Mouse (Mus musculus) heart, embryonic 11.5 days (tissue): ENCODE results near the gene Ppard. TPM values are rescaled to one million over a fixed set of nuclear protein-coding genes. Genes with fewer than 3 reads are reported as not detected.

Experiments
- ATAC-seq: fragments of 200-750 bp; cut with Nextera tagmentation; replicated peaks from 2 replicates; pipeline ENCODE4 v1.8.0; 2017; ENCODE audit warnings: moderate library complexity; ENCODE audit not compliant: insufficient number of reproducible peaks, low FRiP score, low TSS enrichment
- H3K27ac ChIP-seq: fragments of 300-500 bp; sonication (generic); 2 replicates; pipeline ENCODE4 v1.5.1; 2014; ENCODE audit warnings: mild to moderate bottlenecking, low read depth, low read length
- H3K27me3 ChIP-seq: fragments of 300-500 bp; sonication (generic); 2 replicates; pipeline ENCODE4 v1.6.1; 2014; ENCODE audit warnings: mild to moderate bottlenecking, low read length, mixed read lengths; ENCODE audit not compliant: control insufficient read depth, insufficient read depth
- H3K36me3 ChIP-seq: fragments of 300-500 bp; sonication (generic); 2 replicates; pipeline ENCODE4 v1.6.1; 2014; ENCODE audit warnings: mild to moderate bottlenecking, low read length, moderate library complexity, mixed read lengths; ENCODE audit not compliant: control insufficient read depth, insufficient read depth
- H3K4me1 ChIP-seq: fragments of 300-500 bp; sonication (generic); 2 replicates; pipeline ENCODE4 v1.6.1; 2014; ENCODE audit warnings: low read length; ENCODE audit not compliant: control insufficient read depth, insufficient read depth
- H3K4me2 ChIP-seq: fragments of 300-500 bp; sonication (generic); 2 replicates; pipeline ENCODE4 v1.6.1; 2014; ENCODE audit warnings: mild to moderate bottlenecking, moderate library complexity
- H3K4me3 ChIP-seq: fragments of 300-500 bp; sonication (generic); 2 replicates; pipeline ENCODE4 v1.5.1; 2014; ENCODE audit warnings: low read depth, low read length
- H3K9ac ChIP-seq: fragments of 300-500 bp; sonication (generic); 2 replicates; pipeline ENCODE4 v1.6.1; 2014; ENCODE audit warnings: mild to moderate bottlenecking, low read depth, low read length, moderate library complexity
- H3K9me3 ChIP-seq: fragments of 300-500 bp; sonication (generic); replicated peaks from 2 replicates; pipeline ENCODE4 v1.6.1; 2016; ENCODE audit warnings: low read length; ENCODE audit not compliant: control insufficient read depth
- WGBS: fragments of 180-500 bp; shearing (Covaris S2); extraction: QIAGEN DNeasy Blood & Tissue Kit; methylation state at CpG from one replicate; pipeline ENCODE4 v1.1.7; 2014; ENCODE audit not compliant: insufficient replicate concordance; 5-methylcytosine and 5-hydroxymethylcytosine counted together
- polyA plus RNA-seq: library from polyadenylated mRNA; unstranded; fragments of >200 nt; fragmentation: Nextera tagmentation; extraction: Ambion mirVana; gene quantifications from 2 replicates; pipeline ENCODE4 v1.2.1, GENCODE M21; 2014

Ppard gene
- polyA plus RNA-seq, 1 experiment from 2014 or later, result 2.0 TPM

- 22% methylated on average over 17 of the region's 17 CpGs for WGBS
- peak overlapping the region; percentile 82 for H3K4me3 ChIP-seq
- H3K27me3 ChIP-seq, result no peaks in the 10 kb centered on the region
- peaks cover 4% of the 10 kb centered on the region; the same call in 1 of the 2 replicates for H3K36me3 ChIP-seq
- peak overlapping the region; percentile 84; the same call in 1 of the 2 replicates for H3K9ac ChIP-seq
- peak overlapping the region; percentile 89 for H3K4me2 ChIP-seq
- H3K4me1 ChIP-seq, result peaks cover 7% of the 10 kb centered on the region
- H3K27ac ChIP-seq, result no peak overlapping the region; the same call in 1 of the 2 replicates
- ATAC-seq, result no peak
- H3K9me3 ChIP-seq, result no peaks in the 10 kb centered on the region
Measured at GRCm38 (mm10) chr17:28312232-28313211, 80.0 kb downstream of the Ppard start.

GRCm38 (mm10) chr17:28313212-28313879 is 80.8 kb downstream of the Ppard start, which contains the start of gene Fance:
TSS of gene Fance (plus strand) at chr17:28313519.
- H3K36me3 ChIP-seq, result peaks cover 8% of the 10 kb centered on the region
- no peaks in the 10 kb centered on the region for H3K9me3 ChIP-seq
- H3K27ac ChIP-seq, result peak within 1 kb of the TSS; percentile 88
- WGBS, result under 1% methylated on average over 64 of the region's 69 CpGs
- peaks cover 7% of the 10 kb centered on the region for H3K4me1 ChIP-seq
- no peaks in the 10 kb centered on the region for H3K27me3 ChIP-seq
- peak; percentile 93 for ATAC-seq
- H3K9ac ChIP-seq, result peak within 1 kb of the TSS; percentile 84
- H3K4me2 ChIP-seq, result peak within 1 kb of the TSS; percentile 89
- peak within 1 kb of the TSS; percentile 82 for H3K4me3 ChIP-seq

- Histone ChIP-seq H3K27ac (peak overlapping the region; percentile 88), H3K36me3 (peaks cover 9% of the 10 kb centered on the region), H3K27me3 (no peaks in the 10 kb centered on the region), H3K9ac (peak overlapping the region; percentile 84), H3K9me3 (no peaks in the 10 kb centered on the region), H3K4me2 (peak overlapping the region; percentile 89), H3K4me3 (peak overlapping the region; percentile 82), H3K4me1 (peaks cover 7% of the 10 kb centered on the region)
- ATAC-seq, result no peak
- 3% methylated on average over 11 of the region's 11 CpGs for WGBS
Measured at GRCm38 (mm10) chr17:28313880-28314225, 81.4 kb downstream of the Ppard start.

- Histone ChIP-seq H3K4me1 (peaks cover 7% of the 10 kb centered on the region), H3K9ac (no peak overlapping the region), H3K27ac (no peak overlapping the region), H3K36me3 (peaks cover 9% of the 10 kb centered on the region), H3K4me2 (no peak overlapping the region), H3K27me3 (no peaks in the 10 kb centered on the region), H3K9me3 (no peaks in the 10 kb centered on the region), H3K4me3 (no peak overlapping the region)
- 88% methylated on average over 20 of the region's 20 CpGs for WGBS
- no peak for ATAC-seq
Measured at GRCm38 (mm10) chr17:28315611-28316160, 83.2 kb downstream of the Ppard start.

GRCm38 (mm10) chr17:28316476-28316875 is 84.0 kb downstream of the Ppard start:
- H3K9me3 ChIP-seq, result no peaks in the 10 kb centered on the region
- H3K27me3 ChIP-seq, result no peaks in the 10 kb centered on the region
- H3K4me2 ChIP-seq, result no peak overlapping the region
- no peak for ATAC-seq
- no peak overlapping the region for H3K9ac ChIP-seq
- no peak overlapping the region for H3K4me3 ChIP-seq
- peaks cover 12% of the 10 kb centered on the region for H3K36me3 ChIP-seq
- WGBS, result 83% methylated on average over 9 of the region's 9 CpGs
- no peak overlapping the region for H3K27ac ChIP-seq
- peaks cover 7% of the 10 kb centered on the region for H3K4me1 ChIP-seq

- Histone ChIP-seq H3K9ac (no peak overlapping the region), H3K9me3 (no peaks in the 10 kb centered on the region), H3K4me2 (no peak overlapping the region), H3K4me3 (no peak overlapping the region), H3K27me3 (no peaks in the 10 kb centered on the region), H3K36me3 (peaks cover 12% of the 10 kb centered on the region), H3K4me1 (peaks cover 7% of the 10 kb centered on the region), H3K27ac (no peak overlapping the region)
- no peak for ATAC-seq
- 58% methylated on average over 8 of the region's 8 CpGs for WGBS
Measured at GRCm38 (mm10) chr17:28317091-28317490, 84.6 kb downstream of the Ppard start.

GRCm38 (mm10) chr17:28317725-28318124 is 85.2 kb downstream of the Ppard start:
- no peak for ATAC-seq
- H3K4me1 ChIP-seq, result peaks cover 7% of the 10 kb centered on the region
- 81% methylated on average over 9 of the region's 9 CpGs for WGBS
- H3K36me3 ChIP-seq, result peaks cover 12% of the 10 kb centered on the region
- H3K27me3 ChIP-seq, result no peaks in the 10 kb centered on the region
- no peaks in the 10 kb centered on the region for H3K9me3 ChIP-seq
- no peak overlapping the region for H3K9ac ChIP-seq
- H3K4me3 ChIP-seq, result no peak overlapping the region
- H3K4me2 ChIP-seq, result no peak overlapping the region
- H3K27ac ChIP-seq, result no peak overlapping the region

GRCm38 (mm10) chr17:28321700-28322099 is 89.2 kb downstream of the Ppard start:
- H3K9ac ChIP-seq, result no peak overlapping the region
- H3K36me3 ChIP-seq, result peaks cover 12% of the 10 kb centered on the region
- no peak for ATAC-seq
- H3K4me3 ChIP-seq, result no peak overlapping the region
- H3K4me2 ChIP-seq, result no peak overlapping the region
- H3K27ac ChIP-seq, result no peak overlapping the region
- H3K9me3 ChIP-seq, result no peaks in the 10 kb centered on the region
- H3K4me1 ChIP-seq, result no peaks in the 10 kb centered on the region
- 84% methylated on average over 4 of the region's 4 CpGs for WGBS
- H3K27me3 ChIP-seq, result no peaks in the 10 kb centered on the region
